Mouse (Mus musculus): ENCODE results near the gene Ccdc9.
A peak's percentile ranks its signal among the peaks of the same experiment; 100 is the strongest.

Ccdc9 gene

DNA sequence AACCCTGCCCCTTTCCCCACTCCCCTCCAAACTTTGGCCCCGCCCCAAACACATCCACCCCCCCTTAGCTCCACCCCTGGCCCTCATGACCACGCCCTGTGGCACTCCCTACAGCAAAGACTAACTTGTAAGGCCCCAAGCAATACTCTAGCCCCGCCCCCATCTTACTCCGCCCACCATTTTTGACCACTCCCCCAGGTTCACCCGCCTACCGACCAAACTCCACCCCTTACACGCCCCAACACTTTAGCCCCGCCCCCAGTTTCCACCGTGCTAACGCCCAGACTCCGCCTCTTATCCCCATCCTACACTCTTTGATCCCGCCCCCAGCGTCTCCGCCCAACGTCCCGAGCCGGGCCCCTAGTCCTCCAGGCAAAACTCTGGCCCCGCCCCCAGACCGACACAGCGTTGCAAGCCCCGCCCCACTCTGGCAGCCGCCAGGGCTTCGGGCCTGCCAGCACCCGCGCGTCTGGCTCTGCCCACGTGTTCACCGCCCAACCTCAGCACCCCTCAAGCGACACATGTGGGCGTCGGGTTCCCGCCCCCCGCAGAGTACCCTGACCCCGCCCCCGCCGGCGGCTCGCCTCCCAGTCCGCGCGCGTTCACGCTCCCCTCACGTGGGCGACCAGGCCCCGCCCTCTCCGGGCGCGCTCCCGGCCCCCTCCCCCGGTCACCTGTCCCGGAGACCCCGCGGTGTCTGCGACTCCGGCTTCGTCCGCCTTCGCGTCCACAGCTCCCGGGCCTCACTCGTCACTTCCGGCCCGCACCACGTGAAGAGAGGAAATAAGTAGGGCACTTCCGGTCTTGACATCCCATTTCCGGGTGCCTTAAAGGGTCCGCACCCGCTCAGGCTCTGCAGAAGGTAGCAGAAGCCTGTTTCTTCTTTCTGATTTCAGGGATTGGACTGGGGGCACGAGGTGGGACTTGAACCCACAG lies at the start of gene Ccdc9:
Gene Ccdc9, minus strand, starts transcription at position 770 of the 936 bp plus-strand sequence.
- DNase-seq (ENCODE audit: low spot score in 2 of 2) = peak; percentile 97 to 98

DNA sequence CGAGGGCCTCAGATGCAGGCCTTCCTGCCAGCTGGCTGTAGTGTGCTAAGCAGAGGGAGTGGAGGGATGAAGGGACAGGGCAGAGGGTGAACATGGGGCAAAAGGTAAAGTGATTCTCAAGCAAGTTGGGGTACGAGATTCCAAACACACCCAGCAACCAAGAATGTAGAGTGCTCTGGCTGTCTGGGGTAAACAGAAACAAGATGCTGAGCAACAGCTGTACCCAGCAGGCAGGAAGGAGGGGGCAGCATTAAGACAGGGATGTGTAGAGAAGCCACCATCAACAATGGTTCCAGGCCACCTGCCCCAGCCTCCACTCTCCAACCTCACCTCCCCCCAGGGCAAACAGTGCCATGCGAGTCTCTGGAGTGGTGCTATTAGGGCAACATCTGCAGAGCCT lies 42.6 kb upstream of the Ccdc9 start:
- DNase-seq (ENCODE audit: low spot score in 2 of 2) = no peak

DNA sequence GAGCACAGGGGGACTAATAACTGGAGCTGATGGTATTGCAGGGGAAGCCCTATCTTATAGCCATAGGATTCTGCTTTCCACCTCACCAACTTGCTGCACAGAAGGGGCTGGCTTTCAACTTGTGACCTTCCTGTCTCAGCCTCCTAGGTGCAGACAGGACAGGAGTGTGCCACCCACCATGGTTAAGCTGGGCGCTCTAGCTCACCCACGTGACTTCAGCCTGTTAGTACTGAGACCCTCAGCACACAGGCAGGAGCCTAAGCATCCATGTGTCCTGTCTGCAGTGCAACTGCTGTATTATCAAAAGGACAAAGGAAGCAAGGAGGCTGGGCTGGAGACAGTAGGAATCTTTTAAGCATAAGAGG lies 40.0 kb upstream of the Ccdc9 start:
- no peak for DNase-seq (ENCODE audit: low spot score in 2 of 2)

DNA sequence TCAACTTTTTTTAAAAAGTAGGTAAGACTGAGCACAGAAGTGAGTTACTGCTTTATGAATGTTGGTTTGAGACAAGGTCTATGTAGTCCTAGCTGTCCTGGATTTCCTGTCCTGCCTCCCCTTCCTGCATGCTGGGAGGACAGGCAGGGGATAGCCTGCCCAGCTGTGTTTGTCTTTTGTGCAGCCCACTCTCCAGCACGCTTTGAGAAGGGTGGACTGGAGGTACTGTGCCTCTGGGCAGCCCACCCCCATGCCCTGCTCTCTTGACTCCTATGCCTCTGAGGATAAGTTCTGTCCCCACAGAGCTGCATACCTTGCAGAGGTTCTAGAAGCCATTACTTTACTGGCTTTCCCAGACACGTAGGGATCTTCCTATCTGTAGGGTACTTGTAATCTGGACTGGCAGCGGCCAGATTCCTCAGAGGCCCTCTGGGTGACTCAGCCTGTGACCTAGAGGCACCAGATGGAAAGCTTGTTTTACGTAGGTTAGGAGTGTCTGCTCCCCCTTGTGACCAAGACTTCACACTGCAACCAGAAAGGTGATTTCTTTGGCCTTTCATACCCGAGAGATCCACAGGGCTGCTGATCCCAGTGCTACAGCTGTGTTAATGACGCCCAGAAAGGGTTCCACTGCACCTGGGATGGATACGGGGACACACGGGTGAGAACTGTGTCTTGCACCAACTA lies 39.5 kb upstream of the Ccdc9 start:
- DNase-seq (ENCODE audit: low spot score in 2 of 2) = peak; percentile 29 to 65

DNA sequence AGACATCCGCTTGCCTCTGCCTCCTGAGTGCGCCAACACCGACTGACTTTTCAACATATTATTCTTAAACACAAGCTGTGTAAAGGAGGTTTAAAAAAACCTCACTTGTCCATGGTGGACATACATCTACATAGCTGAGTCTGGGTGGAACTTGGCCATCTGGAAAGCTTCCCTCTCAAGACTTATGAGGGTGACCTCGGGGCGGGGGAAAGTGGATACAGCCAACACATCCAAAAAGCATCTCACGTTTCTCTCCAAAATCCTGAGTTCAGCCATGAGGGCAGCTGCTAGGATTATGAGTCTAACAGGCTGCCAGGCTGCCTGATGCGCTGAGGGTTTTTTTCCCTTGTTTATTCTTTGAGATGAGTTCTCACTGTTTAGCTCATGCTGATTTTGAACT lies 38.1 kb upstream of the Ccdc9 start:
- no peak for DNase-seq (ENCODE audit: low spot score in 2 of 2)

DNA sequence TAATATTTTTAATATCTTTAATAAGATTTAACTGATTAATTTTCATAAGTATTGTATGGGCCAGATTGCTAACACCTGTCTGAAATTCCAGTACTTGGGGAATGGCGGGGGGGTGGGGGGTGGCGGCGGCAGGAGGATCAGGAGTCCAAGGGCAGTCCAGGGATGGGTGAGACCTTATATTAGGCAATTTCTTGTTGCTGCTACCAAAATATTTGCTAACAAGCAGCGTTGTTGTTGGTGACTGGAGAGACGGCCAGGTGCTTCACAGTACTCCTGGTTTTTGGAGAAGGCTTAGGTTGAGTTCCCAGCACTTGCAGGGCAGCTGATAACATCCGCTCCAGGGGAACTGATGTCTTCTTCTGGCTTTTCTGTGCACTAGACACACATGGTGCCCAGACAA lies 33.9 kb upstream of the Ccdc9 start:
- no peak for DNase-seq (ENCODE audit: low spot score in 2 of 2)

DNA sequence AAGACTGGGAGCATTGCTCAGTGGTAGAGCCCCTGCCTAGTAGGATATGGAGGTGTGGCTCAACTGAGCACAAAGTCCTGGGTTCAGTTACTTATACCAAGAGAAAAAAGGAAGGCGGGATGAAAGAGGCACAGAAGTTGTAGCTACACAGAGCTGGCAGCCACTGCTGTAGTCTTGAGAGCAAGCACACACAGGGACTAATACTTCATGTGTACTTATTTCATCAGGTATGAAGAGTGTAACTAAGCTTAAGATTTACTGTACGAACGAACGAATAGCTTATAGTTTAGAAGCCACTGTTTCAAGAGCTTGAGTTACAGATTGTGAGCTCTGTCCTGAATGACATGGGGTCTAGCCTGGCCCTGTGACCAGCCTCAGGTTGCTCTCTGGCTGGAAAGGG lies 32.6 kb upstream of the Ccdc9 start:
- DNase-seq (ENCODE audit: low spot score in 2 of 2) = no peak

DNA sequence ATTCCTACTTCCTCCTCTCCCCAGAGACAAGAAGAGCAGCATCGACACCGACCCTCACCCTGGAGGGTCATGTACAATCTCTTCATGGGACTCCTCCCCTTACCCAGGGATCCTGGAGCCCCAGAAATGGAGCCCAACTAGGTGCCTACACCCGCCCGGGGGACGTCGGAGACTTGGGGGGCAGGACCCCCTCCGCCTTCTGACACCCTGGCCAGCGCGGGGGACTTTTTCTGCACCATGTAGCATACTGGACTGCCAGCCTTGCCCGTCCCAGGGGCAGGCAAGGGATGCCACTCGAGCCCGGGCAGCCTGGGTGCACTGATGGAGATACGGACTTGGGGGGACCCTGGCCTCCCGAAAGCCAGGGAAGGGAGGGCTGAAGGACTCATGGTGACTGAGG lies 30.5 kb upstream of the Ccdc9 start:
- DNase-seq (ENCODE audit: low spot score in 2 of 2) = no peak

DNA sequence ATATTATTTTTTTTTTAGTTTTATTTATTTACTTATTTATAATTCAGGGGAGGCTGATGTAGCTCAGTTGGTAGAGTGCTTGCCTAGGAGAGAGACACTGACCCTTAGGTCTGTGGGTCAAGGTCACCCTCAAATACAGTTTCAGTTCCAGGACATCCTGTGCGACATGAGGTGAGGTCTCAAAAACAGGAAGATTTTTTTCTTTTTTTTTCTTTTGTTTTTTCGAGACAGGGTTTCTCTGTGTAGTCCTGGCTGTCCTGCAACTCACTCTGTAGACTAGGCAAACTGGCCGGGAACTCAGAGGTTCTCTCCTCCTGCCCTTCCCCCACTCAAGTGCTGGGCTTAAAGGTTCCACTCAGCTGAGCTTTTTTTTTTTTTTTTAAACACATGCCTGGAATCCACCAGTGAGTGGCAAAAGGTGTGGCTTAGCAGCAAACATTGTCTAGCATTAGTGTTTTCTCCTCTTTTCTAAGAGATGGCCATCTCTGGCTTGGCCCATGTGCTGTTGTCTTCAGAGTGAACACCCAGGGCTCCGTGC lies 28.7 kb upstream of the Ccdc9 start:
- no peak for DNase-seq (ENCODE audit: low spot score in 2 of 2)

DNA sequence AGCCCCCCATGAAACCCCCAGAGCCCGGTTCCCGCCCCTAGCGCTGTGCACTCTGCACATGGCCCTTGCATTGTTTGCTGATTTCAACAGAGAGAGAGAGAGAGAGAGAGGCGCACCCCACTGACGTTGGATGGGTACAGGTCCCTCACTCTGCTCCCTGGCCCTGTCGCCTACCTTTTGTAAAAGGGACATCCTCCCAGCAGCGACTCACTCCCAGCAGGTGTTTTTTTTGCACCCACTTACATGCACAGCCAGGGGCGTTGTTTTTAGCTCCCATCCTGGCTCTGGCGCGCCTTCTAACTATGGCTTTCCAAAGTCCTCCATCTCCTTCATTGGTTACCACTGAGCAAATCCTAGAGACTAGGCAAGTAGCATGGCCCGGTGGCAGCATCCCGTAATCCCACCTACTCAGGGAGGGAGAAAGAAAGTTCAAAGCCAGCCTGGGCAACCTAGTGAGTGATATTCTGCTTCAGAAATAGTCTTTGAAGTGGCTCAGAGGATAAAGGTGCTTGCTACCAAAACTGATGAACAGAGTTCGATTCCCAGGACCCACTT lies 27.7 kb upstream of the Ccdc9 start:
- DNase-seq (ENCODE audit: low spot score in 2 of 2) = no peak

DNA sequence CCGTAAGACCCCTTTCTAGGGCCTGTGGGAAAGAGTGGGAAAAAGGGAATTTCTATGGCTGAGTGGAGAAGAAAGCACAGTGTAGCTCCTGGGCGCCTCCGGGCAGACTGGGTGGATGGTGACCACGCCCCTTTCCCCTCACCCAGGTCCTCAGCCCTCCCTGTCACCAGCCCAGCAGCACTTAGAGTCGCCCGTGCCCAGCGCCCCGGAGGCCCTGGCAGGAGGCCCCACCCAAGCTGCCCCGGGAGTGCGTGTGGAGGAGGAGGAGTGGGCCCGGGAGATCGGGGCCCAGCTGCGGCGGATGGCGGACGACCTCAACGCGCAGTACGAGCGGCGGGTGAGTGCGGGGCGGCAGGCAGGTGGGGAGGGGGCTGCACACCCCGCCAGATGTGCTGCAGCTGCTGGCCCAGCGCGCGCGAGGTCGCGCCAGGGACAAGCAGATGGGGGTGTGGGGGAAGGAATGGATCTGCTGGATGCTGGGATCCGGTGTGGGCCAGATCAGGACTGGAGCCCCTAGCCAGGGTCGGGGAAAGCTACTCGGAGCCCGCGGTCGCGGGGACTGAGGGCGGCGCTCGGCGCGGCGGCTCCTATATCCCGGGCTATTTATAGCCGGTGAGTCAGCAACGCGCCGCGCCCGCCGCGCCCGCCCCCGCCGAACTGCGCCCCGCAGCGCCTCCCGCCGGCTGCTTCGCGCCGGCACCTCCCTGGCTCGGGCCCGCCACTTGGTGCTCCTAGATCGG lies 27.1 kb upstream of the Ccdc9 start:
- DNase-seq (ENCODE audit: low spot score in 2 of 2) = peak; percentile 73 to 77

DNA sequence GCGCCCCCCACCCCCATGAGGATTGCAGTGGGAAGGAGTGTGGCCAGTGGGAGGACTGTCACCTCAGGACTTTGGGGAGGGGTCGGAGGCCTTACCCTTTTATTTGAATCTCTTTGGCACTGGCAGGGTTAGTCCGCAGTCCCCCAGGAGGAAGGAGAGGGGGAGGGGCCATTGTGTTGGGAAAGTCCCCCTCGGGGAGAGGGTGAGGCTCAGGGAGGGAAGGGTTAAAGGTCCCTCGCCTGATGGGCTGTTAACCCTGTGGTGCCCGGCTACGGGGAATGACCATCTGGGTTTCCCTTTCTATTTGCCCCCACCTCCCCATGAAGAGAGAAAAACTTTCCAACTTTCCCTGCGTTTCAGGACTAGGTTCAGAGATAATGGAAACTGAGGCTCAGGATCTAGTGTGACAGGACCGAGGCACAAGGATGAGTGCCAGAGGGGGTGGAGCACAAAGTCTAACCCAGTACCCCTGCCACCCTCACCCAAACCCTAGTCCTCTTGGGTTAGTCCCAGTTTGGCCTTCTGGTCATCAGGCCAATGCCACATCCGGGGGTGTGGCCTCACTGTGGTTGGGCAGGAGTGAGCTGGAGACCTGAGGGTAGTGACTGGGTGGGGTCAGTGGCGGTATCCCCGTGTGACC lies 26.2 kb upstream of the Ccdc9 start:
- DNase-seq (ENCODE audit: low spot score in 2 of 2) = no peak

DNA sequence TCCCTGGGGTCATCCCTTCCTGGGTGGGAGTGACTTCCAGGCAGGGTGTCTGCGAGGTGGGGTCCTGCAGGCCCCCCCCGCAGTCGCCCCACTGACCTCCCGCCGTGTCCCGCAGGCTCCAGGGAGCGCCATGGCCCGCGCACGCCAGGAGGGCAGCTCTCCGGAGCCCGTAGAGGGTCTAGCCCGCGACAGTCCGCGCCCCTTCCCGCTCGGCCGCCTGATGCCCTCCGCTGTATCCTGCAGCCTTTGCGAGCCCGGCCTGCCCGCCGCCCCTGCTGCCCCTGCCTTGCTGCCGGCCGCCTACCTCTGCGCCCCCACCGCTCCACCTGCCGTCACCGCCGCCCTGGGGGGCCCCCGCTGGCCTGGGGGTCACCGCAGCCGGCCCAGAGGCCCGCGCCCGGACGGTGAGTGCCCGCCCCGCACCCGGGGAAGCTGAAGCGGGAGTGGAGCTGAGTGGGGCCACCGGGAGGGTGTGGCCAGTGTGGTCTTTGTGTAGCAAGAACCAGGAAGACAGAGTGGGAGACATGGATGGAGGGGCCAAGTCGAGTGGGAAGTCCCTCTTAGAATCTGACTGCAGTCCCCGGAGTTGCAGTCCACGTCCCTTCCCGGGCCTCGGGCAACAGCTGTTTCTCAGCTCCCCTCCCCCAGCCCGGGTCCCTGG lies 25.5 kb upstream of the Ccdc9 start:
- no peak for DNase-seq (ENCODE audit: low spot score in 2 of 2)

DNA sequence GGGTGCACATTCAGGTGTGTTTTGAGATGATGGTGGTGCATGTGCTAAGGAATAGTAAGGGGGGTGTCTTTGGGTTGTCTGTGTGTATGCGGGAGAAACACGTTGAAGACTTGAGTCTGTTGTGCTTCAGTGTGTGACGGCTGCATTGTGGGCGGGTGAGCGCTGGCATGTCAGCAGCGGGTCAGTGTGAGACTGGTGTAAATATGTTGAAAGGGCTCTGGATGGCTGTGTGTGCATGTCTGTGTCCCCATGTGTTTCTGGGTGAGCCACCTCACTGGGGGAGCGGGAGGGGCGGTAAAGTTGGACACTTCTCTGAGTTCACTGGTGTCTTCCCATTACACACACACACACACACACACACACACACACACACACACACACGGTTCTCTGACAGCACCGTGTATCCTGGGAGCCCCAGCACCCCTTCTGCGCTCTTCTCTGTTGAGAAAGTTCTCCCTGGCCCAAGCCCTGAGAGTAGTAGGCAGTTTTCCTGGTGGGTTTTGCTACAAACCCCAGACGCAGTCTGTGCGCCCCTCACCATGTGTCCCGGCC lies 24.9 kb upstream of the Ccdc9 start:
- DNase-seq (ENCODE audit: low spot score in 2 of 2) = peak; percentile 27 to 52

DNA sequence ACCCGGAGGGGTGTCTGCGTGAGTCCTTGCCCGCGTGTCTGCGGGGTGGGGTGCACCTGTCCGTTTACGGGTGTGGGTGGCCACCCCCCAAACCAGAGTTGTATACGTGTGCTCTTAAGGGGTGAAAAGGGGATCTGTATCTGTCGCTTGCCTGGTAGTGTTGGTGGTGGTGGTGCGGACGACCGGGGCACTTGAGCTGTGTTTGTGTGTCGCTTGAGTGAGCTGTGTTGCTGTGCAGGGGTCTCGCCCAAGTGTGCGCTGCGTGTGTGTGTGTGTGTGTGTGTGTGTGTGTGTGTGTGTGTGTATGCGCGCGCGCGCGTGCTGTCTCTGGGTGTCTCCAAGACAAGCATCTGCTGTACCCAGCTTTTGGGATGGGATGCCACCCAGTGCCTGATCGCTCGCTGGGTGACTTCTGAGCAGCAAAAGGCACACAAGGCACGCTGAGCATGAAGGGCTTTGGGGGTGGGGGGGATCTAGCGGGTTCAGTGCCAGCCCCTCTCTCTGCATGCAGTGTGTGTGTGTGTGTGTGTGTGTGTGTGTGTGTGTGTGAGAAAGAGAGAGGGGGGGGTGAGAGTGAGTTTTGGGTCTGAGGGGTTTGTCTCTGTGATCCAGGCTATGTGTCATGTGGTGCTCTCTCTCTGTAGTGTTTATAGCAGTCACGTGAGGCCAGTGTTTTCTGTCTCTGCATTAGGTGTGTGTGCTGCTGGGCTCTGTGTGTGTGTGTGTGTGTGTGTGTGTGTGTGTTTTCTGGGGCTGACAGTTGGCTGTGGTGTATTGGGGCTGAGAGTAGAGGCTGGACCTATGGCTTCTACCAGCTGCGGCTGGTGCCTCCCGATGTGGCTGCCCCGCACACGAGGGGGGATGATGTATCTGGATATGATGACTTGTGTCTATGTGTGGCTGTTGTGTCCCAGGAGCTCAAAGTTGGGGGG lies 24.2 kb upstream of the Ccdc9 start:
- peak; percentile 59 to 63 for DNase-seq (ENCODE audit: low spot score in 2 of 2)

DNA sequence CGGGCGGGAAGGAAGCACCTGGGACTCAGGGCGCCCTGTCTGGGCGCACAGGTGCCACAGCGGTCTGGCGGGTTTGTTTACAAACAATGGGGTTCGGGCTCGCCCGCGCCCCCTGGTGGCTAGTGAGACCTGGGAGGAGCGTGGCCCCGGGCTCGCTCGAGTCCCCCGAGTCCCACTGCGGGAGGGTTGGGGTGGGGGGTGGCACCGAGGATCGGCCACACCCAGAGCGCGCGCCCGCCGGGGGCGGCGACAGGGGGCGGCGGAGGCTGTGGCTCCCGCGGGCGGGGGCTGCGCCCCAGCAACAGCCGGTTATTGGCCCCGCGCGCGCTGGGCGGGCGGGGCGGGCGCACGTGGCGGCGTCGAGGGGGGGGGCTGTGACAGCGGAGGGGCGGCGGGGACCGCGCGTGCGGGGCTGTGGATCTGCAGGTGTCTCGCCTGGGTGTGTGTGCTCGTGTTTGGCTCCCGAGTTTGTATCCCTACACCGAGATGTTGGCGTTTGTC lies 23.5 kb upstream of the Ccdc9 start:
- peak; percentile 72 to 77 for DNase-seq (ENCODE audit: low spot score in 2 of 2)

DNA sequence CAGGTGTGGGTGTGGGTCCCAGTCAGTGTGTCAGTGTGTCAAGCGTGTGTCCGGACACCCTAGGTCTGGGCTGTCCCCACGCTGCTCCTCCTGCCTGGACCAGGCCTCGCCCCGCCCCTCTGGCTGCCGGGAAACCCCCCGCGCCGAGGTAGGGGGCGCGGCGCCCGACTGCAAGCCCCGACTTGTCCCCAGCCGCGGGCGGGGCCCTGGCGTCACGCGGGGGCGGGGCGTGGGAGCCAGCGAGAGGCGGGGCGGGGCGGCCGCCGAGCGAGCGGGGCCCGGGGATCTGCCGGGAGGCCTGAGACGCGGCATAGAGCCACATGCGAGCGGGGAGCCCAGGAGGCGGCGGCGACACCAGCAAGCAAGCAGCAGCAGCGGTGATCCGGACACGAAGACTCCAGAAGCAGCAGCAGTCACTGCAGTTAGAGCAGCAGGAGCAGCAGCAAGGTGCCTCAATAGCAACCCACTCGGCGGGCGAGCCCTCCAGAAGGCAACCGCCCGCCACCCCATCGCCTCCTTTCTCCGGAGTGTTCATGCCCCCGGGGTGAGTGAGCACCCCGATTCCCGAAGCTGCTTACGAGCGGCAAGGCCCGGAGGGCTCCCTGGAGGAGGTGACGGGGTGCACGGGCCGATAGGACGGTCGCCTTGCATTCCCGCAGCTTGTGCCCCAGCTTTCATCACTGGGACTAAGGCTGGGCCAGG lies 22.9 kb upstream of the Ccdc9 start:
- peak; percentile 74 to 78 for DNase-seq (ENCODE audit: low spot score in 2 of 2)

DNA sequence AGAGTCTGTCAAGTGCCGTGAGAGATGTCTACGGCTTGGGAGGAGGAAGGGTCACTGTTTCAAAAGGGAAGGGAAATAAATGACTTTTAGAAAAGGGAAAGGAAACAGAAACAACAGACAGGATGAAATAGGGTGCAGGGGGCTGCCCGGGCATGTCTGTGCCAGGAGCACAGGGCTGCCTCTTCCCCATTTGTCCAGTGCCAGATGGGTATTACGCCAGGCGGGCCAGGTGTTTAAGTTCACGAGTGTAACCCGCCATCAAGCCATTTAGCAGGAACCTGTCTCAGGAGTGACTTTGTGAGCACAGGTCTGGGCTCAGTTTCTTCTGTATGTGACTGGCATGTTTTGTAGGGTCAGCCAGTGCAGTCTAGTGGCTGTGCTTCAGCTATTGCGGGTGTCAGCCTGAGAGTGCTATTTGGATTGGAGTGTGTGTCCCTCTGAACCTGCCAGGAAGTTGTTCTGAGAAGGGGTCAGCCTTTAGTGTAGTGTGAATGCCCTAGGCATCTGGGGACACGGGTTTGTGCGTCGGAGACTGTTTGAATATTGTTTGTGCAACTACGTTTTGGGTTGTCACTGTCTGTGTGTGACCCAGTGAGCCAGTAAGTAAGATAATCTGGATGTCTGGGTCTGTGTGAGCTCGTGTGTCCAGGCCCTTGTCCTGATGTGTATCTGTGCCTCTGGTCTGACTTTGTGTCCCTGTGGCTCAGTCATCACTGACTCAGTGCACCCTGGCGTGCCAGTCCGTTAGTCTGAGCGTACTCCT lies 22.1 kb upstream of the Ccdc9 start:
- peak in 1 of 2 experiments; percentile 9 for DNase-seq (ENCODE audit: low spot score in 2 of 2)
